Mouse (Mus musculus): ENCODE measurements around the gene Mpo.

The Mpo gene

GRCm38 (mm10) chr11:87805448-87805847 is 12.1 kb downstream of the Mpo start:
- no peak for DNase-seq (ENCODE audit: low spot score)

- DNase-seq (ENCODE audit: low spot score): no peak
These were observed 14.1 kb downstream of the Mpo start for GRCm38 (mm10) chr11:87807433-87807832.

- no peak for DNase-seq (ENCODE audit: low spot score)
These were observed 14.9 kb downstream of the Mpo start for GRCm38 (mm10) chr11:87808236-87808635.

GRCm38 (mm10) chr11:87811396-87811795 is 18.0 kb downstream of the Mpo start:
- DNase-seq (ENCODE audit: low spot score): no peak

- DNase-seq (ENCODE audit: low spot score): no peak
These were observed 21.4 kb downstream of the Mpo start for GRCm38 (mm10) chr11:87814831-87815230.

- peak; percentile 31 for DNase-seq (ENCODE audit: low spot score)
These were observed 23.5 kb downstream of the Mpo start for GRCm38 (mm10) chr11:87816707-87817442.

- no peak for DNase-seq (ENCODE audit: low spot score)
These were observed 24.0 kb downstream of the Mpo start for GRCm38 (mm10) chr11:87817443-87817773.

GRCm38 (mm10) chr11:87821502-87821901 is 28.1 kb downstream of the Mpo start:
- no peak for DNase-seq (ENCODE audit: low spot score)

- DNase-seq (ENCODE audit: low spot score): no peak
These were observed 35.0 kb downstream of the Mpo start, which contains the start of gene Lpo for GRCm38 (mm10) chr11:87828239-87828900. Gene Lpo, minus strand, starts transcription at chr11:87828289.

GRCm38 (mm10) chr11:87840676-87841075 is 47.3 kb downstream of the Mpo start:
- DNase-seq (ENCODE audit: low spot score): no peak

- no peak for DNase-seq (ENCODE audit: low spot score)
These were observed 48.1 kb downstream of the Mpo start for GRCm38 (mm10) chr11:87841436-87841835.

- DNase-seq (ENCODE audit: low spot score): no peak
These were observed 53.7 kb downstream of the Mpo start for GRCm38 (mm10) chr11:87846968-87847600.

- no peak for DNase-seq (ENCODE audit: low spot score)
These were observed 54.5 kb downstream of the Mpo start for GRCm38 (mm10) chr11:87847884-87848283.

- peak; percentile 88 for DNase-seq (ENCODE audit: low spot score)
These were observed 59.6 kb downstream of the Mpo start, which contains the start of gene Mks1 for GRCm38 (mm10) chr11:87852690-87853596. Gene Mks1, plus strand, starts transcription at chr11:87853215.

GRCm38 (mm10) chr11:87853597-87853954 is 60.2 kb downstream of the Mpo start:
- DNase-seq (ENCODE audit: low spot score): no peak

Data from ovary, postnatal 36 days (tissue).